Mouse (Mus musculus) MEL (cell line): Measurements from ENCODE around the gene Myo18a.

Source experiments
- CTCF ChIP-seq, 3 experiments: IDR thresholded peaks in 2 of 3; conservative IDR thresholded peaks in 1 of 3; 2 replicates each; pipeline ENCODE4 v1.5.1; 2011 to 2012; ENCODE audit warnings: low read length in 3 of 3, low read depth in 2 of 3, mild to moderate bottlenecking in 2 of 3, improper control_type of control experiment in 1 of 3, inconsistent platforms in 1 of 3, mixed read lengths in 1 of 3, moderate library complexity in 1 of 3; ENCODE audit not compliant: control insufficient read depth in 1 of 3, insufficient read depth in 1 of 3, poor library complexity in 1 of 3, severe bottlenecking in 1 of 3
- E2F4 ChIP-seq: IDR thresholded peaks from 2 replicates; pipeline ENCODE4 v1.6.1; 2011; ENCODE audit warnings: low read depth, low read length, improper control_type of control experiment, borderline replicate concordance
- JUND ChIP-seq: IDR thresholded peaks from 2 replicates; pipeline ENCODE4 v1.6.1; 2011; ENCODE audit warnings: low read depth, mild to moderate bottlenecking, improper control_type of control experiment, low read length
- KAT2A ChIP-seq: conservative IDR thresholded peaks from 2 replicates; pipeline ENCODE4 v1.6.1; 2012; ENCODE audit warnings: low read depth, low read length, improper control_type of control experiment, inconsistent platforms
- MEF2A ChIP-seq: IDR thresholded peaks from 2 replicates; pipeline ENCODE4 v1.6.1; 2014; ENCODE audit warnings: low read depth, mild to moderate bottlenecking, inconsistent platforms, low read length, improper control_type of control experiment; ENCODE audit not compliant: poor library complexity, insufficient replicate concordance, severe bottlenecking; ENCODE audit errors: extremely low read depth
- MXI1 ChIP-seq: IDR thresholded peaks from 2 replicates; pipeline ENCODE4 v1.6.1; 2011; ENCODE audit warnings: mild to moderate bottlenecking, low read depth, low read length, improper control_type of control experiment
- MYB ChIP-seq: IDR thresholded peaks from 2 replicates; pipeline ENCODE4 v1.6.1; 2011; ENCODE audit warnings: mild to moderate bottlenecking, low read depth, low read length, improper control_type of control experiment
- POLR2A ChIP-seq, 2 experiments: IDR thresholded peaks; 2 replicates each; pipeline ENCODE4 v1.6.1; 2011 to 2012; ENCODE audit warnings: low read length in 2 of 2, mild to moderate bottlenecking in 2 of 2, control low read depth in 1 of 2, improper control_type of control experiment in 1 of 2, low read depth in 1 of 2, moderate library complexity in 1 of 2; ENCODE audit not compliant: control insufficient read depth in 1 of 2, insufficient read depth in 1 of 2, poor library complexity in 1 of 2
- RAD21 ChIP-seq: IDR thresholded peaks from 2 replicates; pipeline ENCODE4 v1.6.1; 2011; ENCODE audit warnings: mild to moderate bottlenecking, low read depth, low read length, improper control_type of control experiment
- RCOR1 ChIP-seq: IDR thresholded peaks from 2 replicates; pipeline ENCODE4 v1.6.1; 2012; ENCODE audit warnings: low read depth, mild to moderate bottlenecking, inconsistent platforms, low read length, improper control_type of control experiment
- ZC3H11A ChIP-seq: IDR thresholded peaks from 2 replicates; pipeline ENCODE4 v1.6.1; 2012; ENCODE audit warnings: low read depth, mild to moderate bottlenecking, inconsistent platforms, low read length, improper control_type of control experiment

DNA sequence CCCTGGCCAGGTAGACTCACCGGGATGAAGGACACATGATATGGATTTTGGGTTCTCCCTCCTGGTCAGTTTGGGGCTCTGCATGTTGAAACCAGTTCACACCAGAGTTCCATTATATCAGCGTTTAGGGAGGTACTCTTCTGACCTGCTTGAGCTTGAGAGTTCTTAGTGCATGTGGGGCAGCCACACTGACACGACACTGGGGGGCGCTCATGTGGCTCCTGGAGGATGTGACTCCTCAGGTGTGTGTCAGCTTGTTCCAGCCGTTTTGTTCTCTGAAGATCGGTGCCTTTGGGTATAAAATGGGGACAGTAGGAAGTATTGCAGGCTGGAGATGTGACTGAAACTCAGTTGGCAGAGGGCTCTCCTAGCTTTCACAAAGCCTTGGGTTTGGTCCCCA is 19.1 kb upstream of the Myo18a start:
- no peak for TF ChIP-seq E2F4
- TF ChIP-seq MEF2A: no peak
- TF ChIP-seq RCOR1: no peak
- no peak for TF ChIP-seq MYB
- TF ChIP-seq RAD21: peak; percentile 53
- no peak for TF ChIP-seq MXI1
- TF ChIP-seq POLR2A (IDR thresholded peaks at IDR 0.05; ENCODE audit: control insufficient read depth in 1 of 2, insufficient read depth in 1 of 2, low read depth in 1 of 2, low read length in 2 of 2, poor library complexity in 1 of 2): no peak
- TF ChIP-seq ZC3H11A: peak; percentile 43
- TF ChIP-seq JUND: no peak
- TF ChIP-seq CTCF (IDR thresholded peaks at IDR 0.05 in 2 of 3, conservative IDR thresholded peaks at IDR 0.05 in 1 of 3; ENCODE audit: control insufficient read depth in 1 of 3, insufficient read depth in 1 of 3, low read depth in 2 of 3, low read length in 3 of 3, poor library complexity in 1 of 3, severe bottlenecking in 1 of 3): peak; percentile 66 to 81 (median 80)
- TF ChIP-seq KAT2A: no peak
